11 mouse cellular contexts compared by ENCODE assay signal in the genomic region with DNA sequence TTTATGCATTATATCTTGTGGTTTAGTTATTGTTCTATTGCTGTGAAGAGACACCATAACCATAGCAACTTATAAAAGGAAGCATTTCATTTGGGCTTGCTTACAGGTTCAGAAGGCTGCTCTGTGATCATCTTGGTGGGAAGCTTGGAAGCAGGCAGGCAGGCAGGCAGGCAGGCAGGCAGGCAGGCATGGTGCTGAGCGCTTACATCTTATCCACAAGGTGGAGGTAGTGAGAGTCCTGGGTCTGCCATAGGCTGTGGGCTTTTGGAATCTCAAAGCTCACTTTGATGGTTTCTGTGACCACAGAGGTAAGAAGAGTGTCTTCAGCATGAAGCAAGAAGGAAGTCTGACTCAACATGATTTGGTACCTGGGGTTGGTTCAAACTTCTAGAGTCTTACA. TPM values are rescaled to one million over a fixed set of nuclear protein-coding genes. Genes with fewer than 3 reads are reported as not detected.
DNase-seq lines count a peak whose midpoint lies in the region; ATAC-seq and TF ChIP-seq lines count a peak whose summit lies in the region.
"Not testable (repeated sequence)": the region's sequence is repeated elsewhere in the genome, so short reads cannot be mapped to it uniquely, and the experiment has no call there.
"Had no signal": no experiment of that assay in that cellular context is flagged by ENCODE, and none has a peak within 500 bp of the region (broad histone marks: within the 10 kb centered on the region; RNA-seq: fewer than 3 reads in every experiment).

No protein-coding gene starts in this region.

- H3K4me3 ChIP-seq in forebrain, embryonic 16.5 days (replicated peaks; ENCODE audit: low read length); hindbrain, embryonic 13.5 days; kidney, embryonic 16.5 days (ENCODE audit: low read length); liver, postnatal 0 days (ENCODE audit: low read depth, low read length); midbrain, embryonic 13.5 days (replicated peaks): not testable (repeated sequence)

- not testable (repeated sequence) for H3K36me3 ChIP-seq in forebrain, embryonic 16.5 days (ENCODE audit: control insufficient read depth, insufficient read depth); hindbrain, embryonic 13.5 days; kidney, embryonic 16.5 days (ENCODE audit: insufficient read depth, low read length); liver, postnatal 0 days (replicated peaks; ENCODE audit: insufficient read depth, low read length); midbrain, embryonic 13.5 days

- ATAC-seq in forebrain, embryonic 16.5 days: 0 out of 2 replicates have a peak, but pooled peaks have one; percentile 9
- ATAC-seq in hindbrain, embryonic 13.5 days (ENCODE audit: low FRiP score): 0 out of 2 replicates have a peak, but pooled peaks have one; percentile 6
- 0 out of 2 replicates have a peak, but pooled peaks have one; percentile 13 for ATAC-seq in kidney, embryonic 16.5 days (ENCODE audit: low FRiP score, low TSS enrichment)
- ATAC-seq in liver, postnatal 0 days: not testable (repeated sequence)
- peak; percentile 8; the same call in 1 of the 2 replicates for ATAC-seq in midbrain, embryonic 13.5 days

- not testable (repeated sequence) for H3K9me3 ChIP-seq in forebrain, embryonic 16.5 days (ENCODE audit: control insufficient read depth, low read length); hindbrain, embryonic 13.5 days; kidney, embryonic 16.5 days (ENCODE audit: low read length); liver, postnatal 0 days (ENCODE audit: low read length); midbrain, embryonic 13.5 days

- not testable (repeated sequence) for H3K27me3 ChIP-seq in forebrain, embryonic 16.5 days (replicated peaks; ENCODE audit: control insufficient read depth, insufficient read depth, low read length); hindbrain, embryonic 13.5 days; kidney, embryonic 16.5 days (ENCODE audit: insufficient read depth, low read length); liver, postnatal 0 days (ENCODE audit: insufficient read depth, low read length); midbrain, embryonic 13.5 days

- not testable (repeated sequence) for H3K27ac ChIP-seq in forebrain, embryonic 16.5 days (ENCODE audit: low read length); hindbrain, embryonic 13.5 days; kidney, embryonic 16.5 days (ENCODE audit: low read length); liver, postnatal 0 days (ENCODE audit: low read depth); midbrain, embryonic 13.5 days

- H3K4me1 ChIP-seq in forebrain, embryonic 16.5 days (replicated peaks; ENCODE audit: control insufficient read depth, insufficient read depth, low read length); hindbrain, embryonic 13.5 days (replicated peaks); kidney, embryonic 16.5 days (ENCODE audit: insufficient read depth, low read length); liver, postnatal 0 days (ENCODE audit: insufficient read depth); midbrain, embryonic 13.5 days (replicated peaks): not testable (repeated sequence)

- not testable (repeated sequence) for H3K4me2 ChIP-seq in forebrain, embryonic 16.5 days (ENCODE audit: low read length); hindbrain, embryonic 13.5 days; kidney, embryonic 16.5 days (replicated peaks; ENCODE audit: low read depth, low read length); liver, postnatal 0 days (ENCODE audit: low read depth, low read length); midbrain, embryonic 13.5 days (replicated peaks)

- 38% methylated on average over 1 of the region's 1 CpGs for WGBS in forebrain, embryonic 16.5 days
- 31% methylated on average over 1 of the region's 1 CpGs for WGBS in hindbrain, embryonic 13.5 days
- 50% methylated on average over 1 of the region's 1 CpGs for WGBS in kidney, embryonic 16.5 days
- WGBS in liver, postnatal 0 days (ENCODE audit: insufficient replicate concordance): 43% methylated on average over 1 of the region's 1 CpGs
- WGBS in midbrain, embryonic 13.5 days: 22% methylated on average over 1 of the region's 1 CpGs

- H3K9ac ChIP-seq in forebrain, embryonic 16.5 days (replicated peaks; ENCODE audit: low read depth, low read length); hindbrain, embryonic 13.5 days; kidney, embryonic 16.5 days (replicated peaks; ENCODE audit: low read length); liver, postnatal 0 days (replicated peaks); midbrain, embryonic 13.5 days (replicated peaks): not testable (repeated sequence)

- peak; percentile 51 for DNase-seq in CD4-positive, CD25-positive, alpha-beta regulatory T cell, adult 2 months (ENCODE audit: low read depth, low spot score)
- peak; percentile 31 to 53 for DNase-seq in adrenal gland, postnatal 36 days
- not testable (repeated sequence) for DNase-seq in liver, postnatal 0 days
- DNase-seq in thymus, postnatal 10 days (ENCODE audit: low spot score in 2 of 2): peak; percentile 62 to 64

- TF ChIP-seq CTCF in liver, postnatal 0 days (IDR thresholded peaks at IDR 0.05; ENCODE audit: low read depth): peak; percentile 39

- TF ChIP-seq EP300 in liver, postnatal 0 days (IDR thresholded peaks at IDR 0.05; ENCODE audit: low read depth): not testable (repeated sequence)

RNA-seq across cellular contexts. Expression of gene Mthfs, which starts 2.0 kb away (rescaled TPM):
- 10 to 100 TPM; 27.0 to 43.7 TPM for total RNA-seq in adrenal gland, postnatal 36 days (2021)
- polyA plus RNA-seq in forebrain, embryonic 16.5 days (2015; fragmentation: Nextera tagmentation; extraction: Ambion mirVana): 10.3 and 10.6 TPM in 2 replicates
- 14.9 and 15.2 TPM in 2 replicates for polyA plus RNA-seq in hindbrain, embryonic 13.5 days (2015; fragmentation: Nextera tagmentation; extraction: Ambion mirVana)
- 27.7 and 28.2 TPM in 2 replicates for polyA plus RNA-seq in kidney, embryonic 16.5 days (2015; fragmentation: Nextera tagmentation; extraction: Ambion mirVana)
- 39.6 and 43.6 TPM in 2 replicates for polyA plus RNA-seq in liver, postnatal 0 days (2015; fragmentation: Nextera tagmentation; extraction: Ambion mirVana)
- polyA plus RNA-seq in midbrain, embryonic 13.5 days (2015; fragmentation: Nextera tagmentation; extraction: Ambion mirVana): 11.3 and 13.4 TPM in 2 replicates

RNA-seq across cellular contexts. Expression of gene Gm29094, which starts 13.2 kb away (rescaled TPM):
- total RNA-seq in adrenal gland, postnatal 36 days (2021): not detected
- polyA plus RNA-seq in forebrain, embryonic 16.5 days (2015; fragmentation: Nextera tagmentation; extraction: Ambion mirVana): not detected in 2 replicates
- not detected in 2 replicates for polyA plus RNA-seq in hindbrain, embryonic 13.5 days (2015; fragmentation: Nextera tagmentation; extraction: Ambion mirVana)
- polyA plus RNA-seq in kidney, embryonic 16.5 days (2015; fragmentation: Nextera tagmentation; extraction: Ambion mirVana): 0.66 TPM in 1 of 2 replicates, not detected in the other
- polyA plus RNA-seq in liver, postnatal 0 days (2015; fragmentation: Nextera tagmentation; extraction: Ambion mirVana): 0.46 and 0.51 TPM in 2 replicates
- polyA plus RNA-seq in midbrain, embryonic 13.5 days (2015; fragmentation: Nextera tagmentation; extraction: Ambion mirVana): not detected in 2 replicates
- polyA plus RNA-seq: C2C12; heart, embryonic 15.5 days; midbrain, embryonic 15.5 days had no signal

RNA-seq across cellular contexts. Expression of gene Bcl2a1b, which starts 13.4 kb away (rescaled TPM):
- total RNA-seq in adrenal gland, postnatal 36 days (2021): 1 to 10 TPM; 2.5 to 3.6 TPM
- 1.1 TPM in 2 replicates for polyA plus RNA-seq in forebrain, embryonic 16.5 days (2015; fragmentation: Nextera tagmentation; extraction: Ambion mirVana)
- polyA plus RNA-seq in hindbrain, embryonic 13.5 days (2015; fragmentation: Nextera tagmentation; extraction: Ambion mirVana): 1.2 and 1.8 TPM in 2 replicates
- polyA plus RNA-seq in kidney, embryonic 16.5 days (2015; fragmentation: Nextera tagmentation; extraction: Ambion mirVana): 1.0 and 1.2 TPM in 2 replicates
- 5.2 and 7.3 TPM in 2 replicates for polyA plus RNA-seq in liver, postnatal 0 days (2015; fragmentation: Nextera tagmentation; extraction: Ambion mirVana)
- 0.73 and 0.99 TPM in 2 replicates for polyA plus RNA-seq in midbrain, embryonic 13.5 days (2015; fragmentation: Nextera tagmentation; extraction: Ambion mirVana)
- polyA plus RNA-seq: C2C12 had no signal
